Mouse (Mus musculus): ENCODE results near the gene Bckdhb.
"Not testable (repeated sequence)": the region's sequence is repeated elsewhere in the genome, so short reads cannot be mapped to it uniquely, and the experiment has no call there.

Gene Bckdhb

DNA sequence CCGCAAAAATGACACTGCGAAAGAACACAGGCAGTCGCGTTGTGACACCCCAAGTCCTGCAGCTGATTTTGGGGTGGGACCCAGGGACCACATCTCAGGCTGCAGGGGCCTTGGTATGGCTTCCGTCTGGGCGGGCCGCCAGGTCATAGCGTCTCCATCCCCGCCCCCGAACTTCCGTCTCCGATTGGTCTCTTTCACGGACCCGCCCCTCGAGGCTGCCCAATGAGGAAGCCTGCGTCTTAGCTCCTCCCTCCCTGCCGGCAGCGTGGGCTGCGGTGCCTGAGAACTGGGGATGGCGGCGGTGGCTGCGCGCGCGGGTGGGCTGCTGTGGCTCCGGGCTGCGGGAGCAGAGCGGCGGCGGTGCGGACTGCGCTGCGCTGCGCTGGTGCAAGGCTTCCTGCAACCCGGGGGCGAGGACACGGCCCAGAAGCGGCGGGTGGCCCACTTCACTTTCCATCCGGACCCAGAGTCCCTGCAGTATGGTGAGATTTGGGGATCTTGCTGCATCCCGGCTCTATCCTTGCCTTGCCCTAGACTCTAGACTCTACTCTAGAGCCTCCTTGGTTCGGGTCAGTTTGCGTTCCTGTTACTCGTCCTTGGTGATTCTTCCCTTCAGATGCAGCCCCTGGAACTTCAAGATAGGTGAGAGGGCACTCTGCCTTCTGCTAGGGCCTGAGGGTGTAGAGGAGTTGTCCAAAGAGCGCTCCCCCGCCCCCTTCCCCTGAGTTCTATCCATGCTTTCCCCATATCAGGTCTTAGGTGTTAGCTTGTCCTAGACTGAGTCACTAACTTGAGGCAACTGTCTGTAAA, at the start of gene Bckdhb:
Gene Bckdhb, plus strand, starts transcription at position 268 of the 810 bp plus-strand sequence.
- peak; percentile 98 to 99 for DNase-seq

DNA sequence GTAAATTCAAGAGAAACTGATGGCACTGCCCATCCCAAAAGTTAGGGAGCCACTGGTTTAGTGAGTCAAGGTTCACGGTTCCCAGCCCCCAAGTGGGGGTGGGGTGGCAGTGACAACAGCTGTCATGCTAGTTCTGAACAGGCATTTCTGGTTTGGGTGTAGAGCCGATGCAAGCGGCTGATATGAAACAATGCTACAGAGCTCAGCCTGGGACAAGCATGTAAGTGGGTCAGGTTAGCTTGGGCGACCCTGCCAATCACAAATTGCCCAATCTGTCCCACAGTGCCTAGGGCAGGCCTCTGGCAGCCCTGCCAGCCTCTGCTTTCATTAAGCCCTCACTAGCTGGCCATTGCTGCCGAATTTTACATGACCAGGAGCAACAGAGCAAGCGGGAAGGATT, 42.8 kb upstream of the Bckdhb start:
- DNase-seq = peak in 1 of 2 experiments; percentile 39

DNA sequence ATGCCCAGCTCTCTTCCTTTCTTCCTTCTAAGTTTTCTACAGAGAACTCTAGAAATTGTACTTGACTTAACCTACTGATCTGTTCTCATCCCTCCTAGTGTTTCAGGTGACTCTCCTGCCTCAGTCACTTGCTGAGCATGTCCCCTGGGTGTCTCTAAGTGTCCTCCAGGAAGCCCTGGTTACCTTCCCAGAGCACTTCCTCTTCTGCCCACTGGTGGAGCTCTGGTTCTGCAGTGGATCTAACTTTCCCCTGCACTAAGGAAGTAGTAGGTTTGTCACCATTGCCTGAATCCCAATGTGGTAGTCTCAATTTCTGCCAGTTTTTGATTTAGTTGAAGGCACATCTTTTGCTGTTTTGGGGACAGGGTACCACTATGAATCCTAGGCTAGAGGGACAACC, 38.8 kb upstream of the Bckdhb start:
- no peak for DNase-seq

DNA sequence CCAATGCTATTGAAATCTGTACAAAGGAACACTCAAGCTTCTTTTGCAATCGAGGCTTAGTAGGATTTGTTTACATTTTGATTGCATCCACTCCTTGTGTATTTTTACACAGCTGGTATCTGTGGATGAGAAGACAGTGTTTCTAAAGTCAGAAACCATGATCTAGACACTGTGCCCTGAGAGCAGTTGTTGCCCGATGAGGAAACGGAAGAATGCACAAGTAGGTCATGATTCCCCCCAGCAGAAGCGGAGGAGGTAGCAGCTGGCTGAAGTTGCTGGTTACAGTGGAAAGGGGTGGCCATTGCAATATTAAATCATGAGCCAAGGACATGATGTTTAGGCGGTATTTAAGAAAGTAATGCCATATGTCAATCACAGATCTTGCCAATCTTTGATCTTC, 36.7 kb upstream of the Bckdhb start:
- no peak for DNase-seq

DNA sequence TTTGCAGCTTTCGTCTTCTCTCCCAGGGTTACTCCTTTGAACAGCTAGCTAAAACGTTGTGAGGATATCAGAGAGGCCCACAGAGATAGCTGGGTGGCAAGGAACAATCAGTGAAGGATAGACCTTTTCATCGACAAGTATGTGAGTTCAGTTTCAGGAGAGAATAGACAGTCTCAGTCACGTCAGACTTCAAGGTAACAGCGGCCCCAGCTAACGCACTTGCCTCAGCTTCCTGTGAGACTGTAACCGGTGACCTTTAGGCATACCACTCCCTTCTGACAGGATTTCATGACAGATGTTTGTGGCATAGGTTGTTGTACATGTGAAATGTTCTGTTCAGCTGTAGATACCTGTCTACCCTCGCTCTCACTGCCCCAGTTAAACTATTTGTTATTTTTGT, 31.9 kb upstream of the Bckdhb start:
- no peak for DNase-seq

DNA sequence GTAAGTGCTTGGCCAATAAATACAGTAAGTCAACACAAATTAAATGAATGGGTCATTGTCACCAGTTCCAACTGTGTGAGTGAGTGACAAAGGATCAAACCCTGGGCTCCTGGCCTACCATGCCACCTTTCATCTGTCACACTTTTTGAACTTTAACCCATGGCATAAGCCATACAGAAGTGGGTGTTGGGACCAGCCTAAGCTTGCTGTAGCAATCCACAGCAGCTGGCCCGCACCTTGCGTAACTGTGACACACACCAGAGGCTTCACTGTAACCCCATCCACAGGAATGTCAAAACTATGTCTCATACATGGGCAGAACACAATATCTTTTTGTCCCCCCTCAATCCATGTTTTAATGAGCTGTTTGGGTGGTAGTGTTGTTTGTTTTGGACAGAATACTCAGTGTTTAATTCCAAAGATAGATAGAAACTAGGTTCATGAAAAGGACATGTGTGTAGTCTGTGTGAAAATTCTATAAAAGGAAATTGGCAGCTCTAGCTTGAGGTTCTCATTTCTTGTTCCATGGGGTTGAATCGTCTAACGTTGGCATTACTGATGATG, 31.1 kb upstream of the Bckdhb start:
- no peak for DNase-seq

DNA sequence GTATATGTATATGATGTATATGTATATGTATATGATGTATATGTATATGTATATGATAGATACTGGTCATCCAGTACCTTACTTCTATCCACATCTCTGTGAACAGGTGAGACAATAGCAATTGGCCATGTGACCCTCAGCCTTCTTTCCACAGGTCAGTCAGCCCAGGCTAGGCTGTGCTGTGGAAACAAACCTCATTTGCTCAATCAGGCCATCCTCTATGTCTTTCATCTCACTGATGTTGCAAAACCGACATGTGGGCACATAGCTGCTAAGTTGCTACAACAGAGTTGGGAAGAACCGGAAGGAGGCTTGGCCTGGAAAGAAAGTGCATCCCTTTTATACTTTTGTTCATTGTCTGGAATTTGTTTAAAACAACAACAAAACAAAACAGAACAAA, 22.9 kb upstream of the Bckdhb start:
- DNase-seq = no peak

DNA sequence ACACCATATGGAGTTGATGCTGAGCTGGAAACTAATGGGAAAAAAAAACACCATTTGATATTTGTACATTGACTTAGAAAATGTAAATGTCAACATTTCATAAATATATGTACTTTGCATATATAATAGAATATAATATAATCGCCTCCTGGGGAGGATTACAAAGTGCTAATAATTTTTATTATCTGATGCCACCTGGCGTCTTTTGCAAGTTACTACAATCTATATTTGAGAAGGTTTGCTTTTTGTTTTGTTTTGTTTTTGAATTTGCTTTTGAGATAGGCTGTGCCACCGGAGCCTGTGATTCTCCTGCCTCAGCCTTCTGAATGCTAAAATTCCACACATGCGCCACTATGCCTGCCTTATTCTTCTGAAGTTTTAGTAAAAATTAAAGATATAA, 19.1 kb upstream of the Bckdhb start:
- no peak for DNase-seq

DNA sequence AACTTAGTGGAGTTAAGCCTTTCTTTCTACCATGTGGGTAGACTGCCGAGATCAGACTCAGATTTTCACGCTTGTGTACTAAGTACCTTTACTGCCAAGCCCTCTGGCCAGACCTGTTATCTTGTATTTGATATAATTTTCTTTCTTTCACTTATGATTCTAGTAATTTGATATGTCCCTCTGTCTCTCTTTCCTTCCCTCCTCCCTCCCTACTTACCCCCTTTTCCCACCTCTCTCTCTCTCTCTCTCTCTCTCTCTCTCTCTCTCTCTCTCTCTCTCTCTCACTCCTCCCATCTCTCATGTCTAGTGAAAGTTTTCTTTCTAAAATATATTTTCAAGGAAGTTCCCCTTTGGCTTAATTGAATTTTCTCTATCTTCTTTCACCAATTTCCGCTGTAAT, 17.9 kb upstream of the Bckdhb start:
- no peak for DNase-seq

DNA sequence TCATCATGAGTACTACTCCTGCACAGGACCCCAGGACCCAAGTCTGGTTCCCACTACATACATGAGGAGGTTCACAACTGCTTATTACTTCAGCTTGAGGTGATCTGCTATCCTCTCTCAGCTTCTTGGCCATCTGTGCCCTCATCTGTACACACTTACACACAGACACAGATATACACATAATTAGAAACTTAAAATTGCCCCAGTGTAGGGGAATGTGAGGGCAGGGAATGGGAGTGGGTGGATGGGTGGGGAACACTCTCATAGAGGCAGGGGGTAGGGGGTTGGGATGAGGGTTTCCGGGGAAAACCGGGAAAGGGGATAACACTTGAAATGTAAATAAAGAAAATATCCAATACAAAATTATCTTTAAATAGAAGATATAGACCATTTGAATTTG, 15.1 kb upstream of the Bckdhb start:
- no peak for DNase-seq

DNA sequence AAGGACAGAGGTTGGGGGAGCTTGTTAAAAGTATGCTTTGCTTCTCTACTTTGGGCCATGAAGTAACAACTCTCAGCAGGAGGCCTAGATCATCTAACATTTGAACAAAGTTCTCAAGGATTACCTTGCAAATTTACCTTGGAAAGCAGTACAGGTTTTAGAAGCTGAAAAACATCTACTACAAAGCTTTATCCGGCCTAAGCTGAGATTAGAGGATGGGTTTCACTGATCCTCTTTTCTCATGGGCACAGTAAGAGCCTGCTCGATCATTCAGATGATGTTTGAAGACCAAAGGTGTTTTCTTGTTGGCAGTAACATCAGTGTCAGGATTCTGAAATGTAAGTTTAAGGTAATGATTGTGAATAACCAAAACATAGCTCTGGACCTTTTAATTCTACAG, 14.0 kb upstream of the Bckdhb start:
- no peak for DNase-seq

DNA sequence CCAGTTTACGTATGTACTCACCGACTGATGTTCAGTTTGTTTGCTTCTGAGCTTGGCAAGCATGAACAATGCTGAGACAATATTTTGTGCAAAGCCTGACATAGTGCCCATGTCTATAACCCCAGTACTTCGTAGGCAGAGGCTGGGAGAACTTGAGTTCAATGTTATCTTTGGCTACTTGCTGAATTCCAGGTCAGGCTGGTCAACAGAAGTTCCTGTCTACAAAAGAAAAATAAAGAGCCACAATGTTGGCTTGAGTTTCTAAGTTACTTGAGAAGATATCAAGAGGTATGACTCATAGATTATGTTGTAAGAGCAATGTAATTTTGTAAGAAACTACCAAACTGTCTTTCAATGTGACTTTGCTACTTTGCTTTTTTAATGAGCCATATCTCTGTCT, 2.9 kb upstream of the Bckdhb start:
- no peak for DNase-seq

DNA sequence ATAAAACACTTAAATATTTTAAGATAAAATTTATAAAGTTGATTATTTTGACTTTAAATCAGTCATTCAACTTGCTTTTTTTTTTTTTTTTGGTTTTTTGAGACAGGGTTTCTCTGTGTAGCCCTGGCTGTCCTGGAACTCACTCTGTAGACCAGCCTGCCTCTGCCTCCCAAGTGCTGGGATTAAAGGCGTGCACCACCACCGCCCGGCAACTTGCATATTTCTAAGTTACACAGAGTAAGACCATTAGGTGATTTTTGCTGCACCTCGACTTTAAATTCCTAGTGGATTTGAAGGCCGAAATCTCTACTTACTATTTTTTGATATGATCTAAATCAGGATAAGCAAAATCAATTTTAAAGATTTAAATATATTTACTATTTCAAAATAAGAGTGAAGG, 589 bp upstream of the Bckdhb start:
- DNase-seq = no peak

DNA sequence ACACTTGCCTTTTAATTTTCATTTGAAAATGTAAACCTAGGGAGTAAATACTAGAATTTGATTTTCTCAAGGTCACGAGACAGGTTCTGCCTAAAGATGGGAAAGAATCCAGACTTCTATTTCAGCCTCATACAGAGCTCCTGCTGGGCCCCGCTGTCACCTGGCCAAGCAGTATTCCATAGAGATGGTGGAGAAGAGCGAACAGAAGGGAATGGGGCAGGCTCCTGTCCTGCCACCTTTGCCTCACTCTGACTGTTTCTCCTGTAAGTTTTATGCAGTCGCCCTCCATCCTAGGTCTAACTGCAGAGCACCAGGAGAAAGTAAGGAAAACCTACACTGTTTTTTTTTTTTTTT, 720 bp downstream of the Bckdhb start:
- DNase-seq = no peak

DNA sequence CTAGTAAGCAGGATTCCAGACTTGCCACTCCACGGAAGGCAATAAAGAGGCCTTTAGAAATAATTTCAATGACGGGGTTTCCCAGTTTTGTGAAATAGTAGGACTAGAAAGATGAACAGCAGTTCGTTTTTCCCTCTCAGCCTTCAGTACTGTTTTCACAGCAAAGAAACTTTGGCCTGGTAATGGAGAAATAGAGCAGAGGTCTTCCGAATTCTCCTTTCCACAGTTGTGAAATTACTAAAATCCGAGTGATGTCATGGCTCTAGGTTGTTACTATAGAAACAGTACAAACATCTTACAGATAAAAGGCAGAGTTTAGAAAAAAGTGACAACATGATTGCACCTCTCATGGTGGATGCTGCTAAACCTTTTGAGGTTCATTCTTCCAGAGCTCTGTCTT, 1.4 kb downstream of the Bckdhb start:
- no peak for DNase-seq

DNA sequence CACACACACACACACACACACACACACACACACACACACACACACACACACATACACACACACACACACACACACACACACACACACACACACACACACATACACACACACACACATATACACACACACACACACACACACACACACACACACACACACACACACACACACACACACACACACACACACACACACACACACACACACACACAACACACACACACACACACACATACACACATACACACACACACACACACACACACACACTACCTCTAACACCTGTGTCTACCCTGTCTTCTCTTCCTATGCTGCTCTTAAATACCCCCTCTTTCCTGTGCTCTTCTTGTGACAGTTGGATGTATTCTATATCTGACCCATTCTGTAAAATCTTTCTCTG, 14.6 kb downstream of the Bckdhb start:
- not testable (repeated sequence) for DNase-seq

DNA sequence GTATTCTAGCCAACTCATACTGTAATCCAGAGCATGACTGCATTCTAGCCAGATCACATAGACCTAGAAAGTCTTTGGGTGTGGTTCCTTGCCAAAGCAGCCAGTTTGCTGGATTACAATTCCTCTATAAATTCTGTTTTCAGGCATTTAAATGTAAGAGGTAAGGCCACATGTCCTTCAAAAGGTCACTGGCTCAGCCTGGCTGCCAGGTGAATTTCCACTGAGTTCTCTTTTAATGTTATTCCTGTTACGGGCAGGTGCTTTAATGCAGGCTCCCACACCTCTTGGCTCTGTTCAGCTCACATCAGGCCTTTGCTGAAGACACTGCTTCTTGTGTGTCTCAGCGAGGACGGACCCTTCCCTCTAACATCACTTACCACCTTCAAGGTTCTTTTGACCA, 15.1 kb downstream of the Bckdhb start:
- DNase-seq = peak; percentile 32 to 66

DNA sequence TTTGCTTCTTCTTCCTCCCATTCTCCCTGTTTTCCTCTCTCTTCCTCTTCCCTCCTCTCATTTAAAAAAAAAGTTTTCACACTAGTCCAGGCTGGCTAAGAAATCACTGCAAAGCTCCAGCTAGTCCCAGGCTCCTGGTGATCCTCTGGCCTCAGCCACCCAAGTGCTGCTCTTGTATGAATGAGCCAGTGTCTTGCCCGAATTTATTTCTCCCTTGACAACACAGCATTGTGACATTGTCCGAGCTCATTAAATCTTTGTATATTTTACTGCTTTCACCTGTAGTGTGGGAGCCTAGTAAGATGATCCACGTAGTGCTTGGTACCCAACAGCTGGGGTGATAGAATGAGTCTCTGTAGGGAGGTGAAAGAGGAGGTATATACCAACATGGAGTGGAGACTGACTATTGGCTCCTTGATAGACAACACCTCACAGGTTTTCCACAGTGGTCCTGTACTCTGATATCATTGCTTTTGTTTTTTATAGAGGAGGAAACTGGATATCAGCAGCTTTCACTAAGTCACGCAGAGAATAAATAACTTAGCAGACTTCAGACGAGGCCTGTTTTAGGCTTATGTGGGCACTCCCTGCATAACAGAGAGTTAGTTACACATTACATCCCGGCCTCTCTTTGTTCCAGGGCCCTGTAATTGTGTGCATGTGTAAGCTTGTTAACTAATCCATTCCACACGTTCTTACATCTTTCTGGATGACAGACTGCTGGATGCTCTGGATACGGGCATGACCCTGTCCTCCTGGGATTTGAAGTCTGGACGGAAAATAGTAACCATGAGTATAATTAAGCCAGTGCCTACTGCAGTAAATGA, 15.8 kb downstream of the Bckdhb start:
- DNase-seq = no peak

DNA sequence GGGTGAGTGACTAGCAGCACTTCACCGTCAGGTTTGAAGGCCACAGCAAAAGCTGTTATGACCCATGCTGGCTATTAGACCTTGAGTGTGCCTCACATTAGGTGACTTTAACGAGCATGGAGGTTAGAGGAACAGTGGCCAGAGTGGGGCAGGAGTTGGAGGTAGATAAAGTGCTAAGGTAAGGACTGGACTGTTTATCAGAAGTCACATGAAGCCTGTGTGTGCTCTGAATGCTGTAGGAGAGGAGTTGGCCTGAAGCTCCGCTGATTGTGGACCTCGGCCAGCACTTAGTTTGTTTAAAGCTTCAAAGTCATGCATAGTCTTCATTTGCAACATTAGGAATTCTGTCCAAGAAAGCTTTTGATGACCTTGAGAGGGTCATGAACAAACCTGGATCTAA, 26.4 kb downstream of the Bckdhb start:
- DNase-seq = peak in 1 of 2 experiments; percentile 23

DNA sequence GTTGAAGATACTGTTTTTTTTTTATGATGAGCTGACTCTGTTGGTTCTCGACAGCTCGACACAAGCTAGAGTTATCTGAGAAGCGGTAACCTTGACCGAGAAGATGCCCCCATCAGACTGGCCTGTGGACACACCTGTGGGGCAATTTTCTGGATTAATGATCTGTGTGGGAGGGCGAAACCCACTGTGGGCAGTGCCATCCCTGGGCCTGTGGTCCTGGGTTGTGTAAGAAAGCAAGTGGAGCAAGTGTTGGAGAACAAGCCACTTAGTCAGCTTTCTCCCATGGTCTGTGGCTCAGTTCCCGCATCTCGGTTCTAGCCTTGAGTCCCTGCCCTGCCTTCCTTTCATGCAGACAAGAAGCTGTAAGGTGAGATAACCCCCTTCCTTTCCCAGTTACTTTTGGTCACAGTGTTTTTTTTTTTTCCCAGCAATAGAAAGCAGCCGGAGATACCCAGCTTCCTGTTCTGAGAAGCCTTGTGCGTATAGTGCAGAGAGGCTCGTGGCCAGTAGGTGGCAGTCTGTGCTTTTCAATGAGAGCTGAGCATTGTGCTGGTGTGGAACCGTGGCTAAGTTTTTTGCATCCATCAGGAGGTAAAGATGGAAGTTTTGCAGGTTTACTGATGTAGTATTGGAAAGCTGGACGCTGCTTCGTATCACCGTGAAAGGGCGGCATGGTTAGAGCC, 31.8 kb downstream of the Bckdhb start:
- peak; percentile 78 to 90 for DNase-seq

DNA sequence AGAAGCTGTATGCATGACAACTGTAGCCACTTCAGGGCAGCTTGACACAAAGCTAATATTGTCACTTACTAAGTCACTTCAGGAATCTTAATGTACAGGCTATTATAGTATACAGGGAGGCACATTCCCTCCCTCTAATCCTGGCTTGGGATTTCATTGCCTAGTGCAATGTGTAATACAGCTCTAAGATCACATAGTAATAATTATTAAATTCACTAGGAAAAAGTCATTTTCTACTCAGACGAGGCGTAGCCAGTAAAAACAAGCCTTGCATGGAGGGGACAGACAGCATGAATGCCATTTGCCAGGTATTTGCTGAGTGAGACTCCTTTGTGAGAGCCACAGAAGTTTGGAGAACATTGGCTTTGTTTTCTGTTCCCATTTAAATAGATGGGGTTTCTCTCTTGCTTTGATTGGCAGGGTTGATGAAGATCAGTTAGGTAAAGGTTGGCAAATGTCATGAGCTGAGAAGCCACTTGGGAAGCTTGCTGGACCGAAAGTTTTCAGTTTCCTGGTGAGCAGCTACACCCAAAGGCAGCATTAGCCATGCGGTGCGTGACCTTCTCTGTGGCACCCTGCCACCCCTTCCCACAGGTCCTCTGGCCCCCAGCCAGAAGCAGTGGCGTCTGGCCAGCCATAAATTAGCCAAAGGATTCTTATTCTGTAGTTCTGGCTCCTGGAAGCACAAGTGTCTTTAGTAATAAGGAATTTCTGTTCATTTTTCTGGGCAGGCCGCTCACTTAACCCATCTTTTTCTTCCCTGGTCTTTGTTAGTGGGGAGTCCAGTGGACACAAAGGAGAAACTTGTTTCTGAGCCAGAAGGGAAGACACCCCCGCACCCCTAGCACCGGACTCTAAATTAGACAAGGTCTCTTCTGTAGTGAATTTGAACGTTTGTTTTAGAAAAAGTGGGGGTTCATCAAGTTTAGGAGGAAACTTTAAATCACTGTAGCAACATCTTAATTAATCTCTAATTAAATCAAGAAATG, 37.4 kb downstream of the Bckdhb start:
- peak; percentile 93 to 97 for DNase-seq

DNA sequence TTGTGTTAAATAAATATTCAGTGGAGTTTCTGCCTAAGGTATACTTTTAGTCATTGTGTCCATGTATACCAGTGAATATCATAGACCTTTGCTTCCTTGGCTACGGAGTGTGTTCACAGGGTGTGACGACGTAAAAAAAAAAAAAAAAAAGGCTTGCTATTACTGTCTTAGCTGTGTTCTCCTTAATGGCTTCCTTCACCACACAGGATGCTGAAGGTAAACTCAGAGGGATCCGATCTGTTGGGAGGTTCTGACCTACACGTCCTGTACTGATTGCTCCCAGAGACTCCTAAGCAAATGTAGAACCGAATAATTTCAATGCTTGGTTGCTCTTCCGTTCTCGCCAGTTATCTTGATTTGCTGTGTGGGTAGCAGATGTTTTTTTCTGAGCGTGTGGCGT, 38.4 kb downstream of the Bckdhb start:
- DNase-seq = no peak

Data from kidney, postnatal 25 days (tissue).